Mouse (Mus musculus) T-helper 1 cell (primary cell): Measurements from ENCODE around the gene Zfp747.
"Not testable (repeated sequence)": the region's sequence is repeated elsewhere in the genome, so short reads cannot be mapped to it uniquely, and the experiment has no call there.

ENCODE experiments used
- in situ Hi-C: fragments of 300-600 bp; cut with MboI, MseI; formaldehyde crosslinking; loops from one replicate; pipeline ENCODE4 v1.15.1; 2025; ENCODE audit warnings: high pct_unique_total_duplicates

Zfp747 gene

GRCm38 (mm10) chr7:127375271-127376245, at the start of gene Zfp747:
Gene Zfp747 (minus strand): TSS chr7:127376050.
- in situ Hi-C loops = not testable (repeated sequence)

- in situ Hi-C loops = loop anchor here (10.0 kb wide), 1 partner anchor 560 kb away; the partner anchor contains the start of genes Hirip3 and Ino80e
These were observed 49.4 kb upstream of the Zfp747 start for GRCm38 (mm10) chr7:127425291-127425690.

- in situ Hi-C loops = loop anchor here (10.0 kb wide), 1 partner anchor 557 kb away; the partner anchor contains the start of genes Hirip3 and Ino80e
These were observed 46.4 kb upstream of the Zfp747 start for GRCm38 (mm10) chr7:127422247-127422646.

GRCm38 (mm10) chr7:127421388-127422191, 45.7 kb upstream of the Zfp747 start, which contains the start of gene Zfp688:
Gene Zfp688 (minus strand): TSS chr7:127422068.
- in situ Hi-C loops = loop anchor here (10.0 kb wide), 1 partner anchor 557 kb away; the partner anchor contains the start of genes Hirip3 and Ino80e

GRCm38 (mm10) chr7:127411418-127411817, 35.6 kb upstream of the Zfp747 start:
- in situ Hi-C loops = no loop called here

- in situ Hi-C loops = not testable (repeated sequence)
These were observed 30.4 kb upstream of the Zfp747 start, which contains the start of gene Zfp764 for GRCm38 (mm10) chr7:127406002-127406987. Gene Zfp764 (minus strand): TSS chr7:127406822.

GRCm38 (mm10) chr7:127404101-127404500, 28.3 kb upstream of the Zfp747 start:
- in situ Hi-C loops = not testable (repeated sequence)

- in situ Hi-C loops = no loop called here
These were observed 27.1 kb upstream of the Zfp747 start for GRCm38 (mm10) chr7:127402980-127403379.

GRCm38 (mm10) chr7:127400355-127400754, 24.5 kb upstream of the Zfp747 start:
- in situ Hi-C loops = no loop called here

GRCm38 (mm10) chr7:127393944-127394333, 18.1 kb upstream of the Zfp747 start:
- in situ Hi-C loops = no loop called here

GRCm38 (mm10) chr7:127393157-127393943, 17.5 kb upstream of the Zfp747 start, which contains the start of gene E430018J23Rik:
Gene E430018J23Rik (minus strand): TSS chr7:127393629.
- in situ Hi-C loops = no loop called here

- in situ Hi-C loops = no loop called here
These were observed 16.5 kb upstream of the Zfp747 start for GRCm38 (mm10) chr7:127392251-127392824.

GRCm38 (mm10) chr7:127391538-127391937, 15.7 kb upstream of the Zfp747 start:
- in situ Hi-C loops = no loop called here

GRCm38 (mm10) chr7:127390306-127390705, 14.5 kb upstream of the Zfp747 start:
- in situ Hi-C loops = no loop called here

GRCm38 (mm10) chr7:127388201-127388600, 12.4 kb upstream of the Zfp747 start:
- in situ Hi-C loops = not testable (repeated sequence)

- in situ Hi-C loops = no loop called here
These were observed 11.0 kb upstream of the Zfp747 start, which contains the start of gene 9130019O22Rik for GRCm38 (mm10) chr7:127386641-127387392. Gene 9130019O22Rik (minus strand): TSS chr7:127387166.

GRCm38 (mm10) chr7:127385560-127385959, 9.7 kb upstream of the Zfp747 start:
- in situ Hi-C loops = not testable (repeated sequence)

GRCm38 (mm10) chr7:127378310-127378921, 2.6 kb upstream of the Zfp747 start:
- in situ Hi-C loops = no loop called here
